Mouse (Mus musculus) gonadal fat pad, adult 2 months (tissue): ENCODE results near the gene Zfand2a. TPM values are rescaled to one million over a fixed set of nuclear protein-coding genes. Genes with fewer than 3 reads are reported as not detected.

ENCODE experiments used
- DNase-seq: peaks from one replicate; pipeline ENCODE4 v3.0.0-alpha.2; 2012; ENCODE audit warnings: low read depth
- polyA plus RNA-seq: library from polyadenylated mRNA; depleted of rRNA; stranded (reverse); fragments of >200 nt; gene quantifications from 2 replicates; pipeline ENCODE4 v1.2.3, GENCODE M21; 2012; rRNA removed

Gene Zfand2a
- polyA plus RNA-seq, result 22.3 and 26.0 TPM in 2 replicates

- DNase-seq, result peak; percentile 85
Observed at GRCm38 (mm10) chr5:139484185-139484814, at the start of gene Zfand2a. Gene Zfand2a (minus strand): TSS chr5:139484549.

- DNase-seq, result no peak
Observed at GRCm38 (mm10) chr5:139528851-139529250, 44.5 kb upstream of the Zfand2a start.

GRCm38 (mm10) chr5:139521987-139522386 lies 37.6 kb upstream of the Zfand2a start:
- DNase-seq, result no peak

GRCm38 (mm10) chr5:139520069-139520834 lies 35.9 kb upstream of the Zfand2a start:
- DNase-seq, result no peak

GRCm38 (mm10) chr5:139516281-139516680 lies 31.9 kb upstream of the Zfand2a start:
- DNase-seq, result no peak

- DNase-seq, result no peak
Observed at GRCm38 (mm10) chr5:139512201-139512600, 27.9 kb upstream of the Zfand2a start.

GRCm38 (mm10) chr5:139510682-139511366 lies 26.5 kb upstream of the Zfand2a start:
- no peak for DNase-seq

GRCm38 (mm10) chr5:139506207-139506606 lies 21.9 kb upstream of the Zfand2a start:
- no peak for DNase-seq

- DNase-seq, result no peak
Observed at GRCm38 (mm10) chr5:139505073-139505606, 20.8 kb upstream of the Zfand2a start.

GRCm38 (mm10) chr5:139502281-139502680 lies 17.9 kb upstream of the Zfand2a start:
- no peak for DNase-seq

GRCm38 (mm10) chr5:139498791-139499190 lies 14.4 kb upstream of the Zfand2a start:
- no peak for DNase-seq

- DNase-seq, result no peak
Observed at GRCm38 (mm10) chr5:139496939-139497338, 12.6 kb upstream of the Zfand2a start.

- peak; percentile 49 for DNase-seq
Observed at GRCm38 (mm10) chr5:139495019-139495669, 10.8 kb upstream of the Zfand2a start.

GRCm38 (mm10) chr5:139493690-139494089 lies 9.3 kb upstream of the Zfand2a start:
- no peak for DNase-seq

GRCm38 (mm10) chr5:139491348-139491747 lies 7.0 kb upstream of the Zfand2a start:
- no peak for DNase-seq

GRCm38 (mm10) chr5:139490131-139490530 lies 5.8 kb upstream of the Zfand2a start:
- DNase-seq, result no peak

GRCm38 (mm10) chr5:139483171-139483848 lies 1.0 kb downstream of the Zfand2a start:
- no peak for DNase-seq

GRCm38 (mm10) chr5:139480406-139480805 lies 3.9 kb downstream of the Zfand2a start:
- no peak for DNase-seq

- DNase-seq, result no peak
Observed at GRCm38 (mm10) chr5:139479088-139479487, 5.3 kb downstream of the Zfand2a start.

- no peak for DNase-seq
Observed at GRCm38 (mm10) chr5:139474741-139475140, 9.6 kb downstream of the Zfand2a start.

- DNase-seq, result no peak
Observed at GRCm38 (mm10) chr5:139467998-139468397, 16.4 kb downstream of the Zfand2a start.
